Mouse (Mus musculus) liver, embryonic 13.5 days (tissue): ENCODE results near the gene Cbr1. TPM values are rescaled to one million over a fixed set of nuclear protein-coding genes. Genes with fewer than 3 reads are reported as not detected.

Experiments
- ATAC-seq: fragments of 200-750 bp; cut with Nextera tagmentation; 2 replicates; pipeline ENCODE4 v1.8.0; 2017; ENCODE audit warnings: low read depth, mild to moderate bottlenecking, moderate number of reproducible peaks, moderate library complexity
- DNase-seq: peaks from one replicate; pipeline ENCODE4 v3.0.0; 2022
- H3K27ac ChIP-seq: fragments of 300-500 bp; sonication (generic); 2 replicates; pipeline ENCODE4 v1.5.1; 2015; ENCODE audit warnings: moderate library complexity, mild to moderate bottlenecking, inconsistent platforms
- H3K27me3 ChIP-seq: fragments of 300-500 bp; sonication (generic); 2 replicates; pipeline ENCODE4 v1.6.1; 2015; ENCODE audit warnings: mild to moderate bottlenecking, inconsistent platforms
- H3K36me3 ChIP-seq: fragments of 300-500 bp; sonication (generic); 2 replicates; pipeline ENCODE4 v1.6.1; 2015; ENCODE audit warnings: mild to moderate bottlenecking, inconsistent platforms
- H3K4me1 ChIP-seq: fragments of 300-500 bp; sonication (generic); replicated peaks from 2 replicates; pipeline ENCODE4 v1.6.1; 2015; ENCODE audit warnings: inconsistent platforms
- H3K4me2 ChIP-seq: fragments of 300-500 bp; sonication (generic); 2 replicates; pipeline ENCODE4 v1.6.1; 2015; ENCODE audit warnings: inconsistent platforms, mild to moderate bottlenecking, moderate library complexity
- H3K4me3 ChIP-seq: fragments of 300-500 bp; sonication (generic); replicated peaks from 2 replicates; pipeline ENCODE4 v1.5.1; 2015; ENCODE audit warnings: mild to moderate bottlenecking, inconsistent platforms
- H3K9ac ChIP-seq: fragments of 300-500 bp; sonication (generic); 2 replicates; pipeline ENCODE4 v1.6.1; 2015; ENCODE audit warnings: mild to moderate bottlenecking, inconsistent platforms
- H3K9me3 ChIP-seq: fragments of 300-500 bp; sonication (generic); replicated peaks from 2 replicates; pipeline ENCODE4 v1.6.1; 2016; ENCODE audit warnings: inconsistent platforms
- WGBS: fragments of 180-500 bp; shearing (Covaris S2); methylation state at CpG from one replicate; pipeline ENCODE4 v1.1.7; 2015; ENCODE audit not compliant: insufficient replicate concordance; 5-methylcytosine and 5-hydroxymethylcytosine counted together
- polyA plus RNA-seq: library from polyadenylated mRNA; unstranded; fragments of >200 nt; fragmentation: Nextera tagmentation; extraction: Ambion mirVana; gene quantifications from 2 replicates; pipeline ENCODE4 v1.2.1, GENCODE M21; 2015

Gene Cbr1
- polyA plus RNA-seq, 1 experiment from 2014 or later: 22.9 TPM

GRCm38 (mm10) chr16:93585703-93586205, 19.9 kb upstream of the Cbr1 start:
- WGBS: 30% methylated on average over 9 of the region's 9 CpGs
- H3K36me3 ChIP-seq: peaks cover 23% of the 10 kb centered on the region
- no peak overlapping the region for H3K4me3 ChIP-seq
- no peak for DNase-seq
- no peak overlapping the region for H3K4me2 ChIP-seq
- peak; percentile 15; the same call in 1 of the 2 replicates for ATAC-seq
- peaks cover 25% of the 10 kb centered on the region for H3K4me1 ChIP-seq
- no peak overlapping the region; the same call in 1 of the 2 replicates for H3K27ac ChIP-seq
- no peak overlapping the region for H3K9ac ChIP-seq
- no peaks in the 10 kb centered on the region for H3K9me3 ChIP-seq
- H3K27me3 ChIP-seq: no peaks in the 10 kb centered on the region

- H3K9ac ChIP-seq: no peak overlapping the region
- no peak overlapping the region for H3K4me2 ChIP-seq
- H3K4me1 ChIP-seq: peaks cover 25% of the 10 kb centered on the region
- 49% methylated on average over 8 of the region's 8 CpGs for WGBS
- H3K9me3 ChIP-seq: no peaks in the 10 kb centered on the region
- no peak overlapping the region for H3K4me3 ChIP-seq
- ATAC-seq: no peak
- H3K27ac ChIP-seq: no peak overlapping the region
- peaks cover 27% of the 10 kb centered on the region for H3K36me3 ChIP-seq
- no peaks in the 10 kb centered on the region for H3K27me3 ChIP-seq
- no peak for DNase-seq
Observed at GRCm38 (mm10) chr16:93586382-93586781, 19.3 kb upstream of the Cbr1 start.

GRCm38 (mm10) chr16:93588281-93588680, 17.4 kb upstream of the Cbr1 start:
- Histone ChIP-seq H3K4me2 (no peak overlapping the region), H3K27me3 (no peaks in the 10 kb centered on the region), H3K9me3 (no peaks in the 10 kb centered on the region), H3K4me3 (no peak overlapping the region), H3K36me3 (peaks cover 27% of the 10 kb centered on the region), H3K4me1 (peaks cover 25% of the 10 kb centered on the region), H3K9ac (no peak overlapping the region), H3K27ac (no peak overlapping the region; the same call in 1 of the 2 replicates)
- no peak for ATAC-seq
- no peak for DNase-seq
- 58% methylated on average over 4 of the region's 4 CpGs for WGBS

- Histone ChIP-seq H3K4me1 (peaks cover 16% of the 10 kb centered on the region), H3K9me3 (no peaks in the 10 kb centered on the region), H3K4me3 (no peak overlapping the region), H3K27ac (no peak overlapping the region), H3K27me3 (no peaks in the 10 kb centered on the region), H3K9ac (no peak overlapping the region), H3K4me2 (no peak overlapping the region), H3K36me3 (peaks cover 22% of the 10 kb centered on the region)
- ATAC-seq (no peak), DNase-seq (no peak)
- WGBS: 82% methylated on average over 15 of the region's 15 CpGs
Observed at GRCm38 (mm10) chr16:93590915-93591314, 14.7 kb upstream of the Cbr1 start.

- Histone ChIP-seq H3K9ac (no peak overlapping the region), H3K4me1 (peaks cover 9% of the 10 kb centered on the region), H3K9me3 (no peaks in the 10 kb centered on the region), H3K27ac (no peak overlapping the region), H3K36me3 (peaks cover 22% of the 10 kb centered on the region), H3K27me3 (no peaks in the 10 kb centered on the region), H3K4me2 (no peak overlapping the region), H3K4me3 (no peak overlapping the region)
- ATAC-seq: no peak
- 79% methylated on average over 20 of the region's 20 CpGs for WGBS
- no peak for DNase-seq
Observed at GRCm38 (mm10) chr16:93591450-93592430, 13.9 kb upstream of the Cbr1 start.

GRCm38 (mm10) chr16:93592711-93593110, 12.9 kb upstream of the Cbr1 start:
- Histone ChIP-seq H3K4me1 (peaks cover 7% of the 10 kb centered on the region), H3K4me3 (no peak overlapping the region), H3K36me3 (peaks cover 27% of the 10 kb centered on the region), H3K9ac (no peak overlapping the region), H3K27me3 (no peaks in the 10 kb centered on the region), H3K4me2 (no peak overlapping the region), H3K27ac (no peak overlapping the region), H3K9me3 (no peaks in the 10 kb centered on the region)
- DNase-seq (no peak), ATAC-seq (0 out of 2 replicates have a peak, but pooled peaks have one; percentile 37)
- 88% methylated on average over 3 of the region's 3 CpGs for WGBS

GRCm38 (mm10) chr16:93593406-93593805, 12.2 kb upstream of the Cbr1 start:
- H3K27me3 ChIP-seq: no peaks in the 10 kb centered on the region
- H3K27ac ChIP-seq: no peak overlapping the region
- H3K4me3 ChIP-seq: no peak overlapping the region
- no peak overlapping the region for H3K4me2 ChIP-seq
- no peak for ATAC-seq
- peaks cover 2% of the 10 kb centered on the region for H3K4me1 ChIP-seq
- DNase-seq: no peak
- peaks cover 34% of the 10 kb centered on the region for H3K36me3 ChIP-seq
- 78% methylated on average over 8 of the region's 8 CpGs for WGBS
- no peak overlapping the region for H3K9ac ChIP-seq
- no peaks in the 10 kb centered on the region for H3K9me3 ChIP-seq

- Histone ChIP-seq H3K9ac (no peak overlapping the region), H3K4me2 (no peak overlapping the region), H3K36me3 (peaks cover 34% of the 10 kb centered on the region), H3K4me1 (peaks cover 12% of the 10 kb centered on the region), H3K27me3 (no peaks in the 10 kb centered on the region), H3K9me3 (no peaks in the 10 kb centered on the region), H3K4me3 (no peak overlapping the region), H3K27ac (no peak overlapping the region)
- WGBS: 83% methylated on average over 10 of the region's 10 CpGs
- no peak for ATAC-seq
- no peak for DNase-seq
Observed at GRCm38 (mm10) chr16:93594448-93594847, 11.2 kb upstream of the Cbr1 start.

GRCm38 (mm10) chr16:93595766-93596165, 9.9 kb upstream of the Cbr1 start:
- no peak for ATAC-seq

GRCm38 (mm10) chr16:93596807-93597206, 8.8 kb upstream of the Cbr1 start:
- no peak overlapping the region for H3K4me2 ChIP-seq
- no peak for ATAC-seq
- H3K9me3 ChIP-seq: no peaks in the 10 kb centered on the region
- peaks cover 19% of the 10 kb centered on the region for H3K4me1 ChIP-seq
- DNase-seq: no peak
- H3K27ac ChIP-seq: no peak overlapping the region
- peaks cover 20% of the 10 kb centered on the region for H3K36me3 ChIP-seq
- WGBS: 83% methylated on average over 7 of the region's 7 CpGs
- H3K4me3 ChIP-seq: no peak overlapping the region
- H3K27me3 ChIP-seq: no peaks in the 10 kb centered on the region
- no peak overlapping the region for H3K9ac ChIP-seq

More at GRCm38 (mm10) chr16:93595766-93596165, 9.9 kb upstream of the Cbr1 start:
- no peak overlapping the region for H3K27ac ChIP-seq
- no peaks in the 10 kb centered on the region for H3K9me3 ChIP-seq
- H3K4me2 ChIP-seq: no peak overlapping the region
- H3K36me3 ChIP-seq: peaks cover 24% of the 10 kb centered on the region
- H3K9ac ChIP-seq: no peak overlapping the region
- H3K4me1 ChIP-seq: peaks cover 19% of the 10 kb centered on the region
- WGBS: 74% methylated on average over 5 of the region's 5 CpGs
- H3K4me3 ChIP-seq: no peak overlapping the region
- H3K27me3 ChIP-seq: no peaks in the 10 kb centered on the region
- DNase-seq: no peak

- peaks cover 22% of the 10 kb centered on the region for H3K4me1 ChIP-seq
- H3K36me3 ChIP-seq: peaks cover 20% of the 10 kb centered on the region
- no peak overlapping the region for H3K27ac ChIP-seq
- no peak overlapping the region for H3K4me3 ChIP-seq
- no peaks in the 10 kb centered on the region for H3K27me3 ChIP-seq
- no peak overlapping the region for H3K9ac ChIP-seq
- no peaks in the 10 kb centered on the region for H3K9me3 ChIP-seq
- H3K4me2 ChIP-seq: no peak overlapping the region
- 85% methylated on average over 9 of the region's 9 CpGs for WGBS
- DNase-seq: no peak
- ATAC-seq: no peak
Observed at GRCm38 (mm10) chr16:93597551-93597950, 8.1 kb upstream of the Cbr1 start.
